Mouse (Mus musculus): Measurements from ENCODE around the gene Unk. TPM values are rescaled to one million over a fixed set of nuclear protein-coding genes. Genes with fewer than 3 reads are reported as not detected.

The Unk gene
- 34.6 and 37.0 TPM in 2 replicates for polyA plus RNA-seq (2014; fragmentation: Nextera tagmentation; extraction: Ambion mirVana)

DNA sequence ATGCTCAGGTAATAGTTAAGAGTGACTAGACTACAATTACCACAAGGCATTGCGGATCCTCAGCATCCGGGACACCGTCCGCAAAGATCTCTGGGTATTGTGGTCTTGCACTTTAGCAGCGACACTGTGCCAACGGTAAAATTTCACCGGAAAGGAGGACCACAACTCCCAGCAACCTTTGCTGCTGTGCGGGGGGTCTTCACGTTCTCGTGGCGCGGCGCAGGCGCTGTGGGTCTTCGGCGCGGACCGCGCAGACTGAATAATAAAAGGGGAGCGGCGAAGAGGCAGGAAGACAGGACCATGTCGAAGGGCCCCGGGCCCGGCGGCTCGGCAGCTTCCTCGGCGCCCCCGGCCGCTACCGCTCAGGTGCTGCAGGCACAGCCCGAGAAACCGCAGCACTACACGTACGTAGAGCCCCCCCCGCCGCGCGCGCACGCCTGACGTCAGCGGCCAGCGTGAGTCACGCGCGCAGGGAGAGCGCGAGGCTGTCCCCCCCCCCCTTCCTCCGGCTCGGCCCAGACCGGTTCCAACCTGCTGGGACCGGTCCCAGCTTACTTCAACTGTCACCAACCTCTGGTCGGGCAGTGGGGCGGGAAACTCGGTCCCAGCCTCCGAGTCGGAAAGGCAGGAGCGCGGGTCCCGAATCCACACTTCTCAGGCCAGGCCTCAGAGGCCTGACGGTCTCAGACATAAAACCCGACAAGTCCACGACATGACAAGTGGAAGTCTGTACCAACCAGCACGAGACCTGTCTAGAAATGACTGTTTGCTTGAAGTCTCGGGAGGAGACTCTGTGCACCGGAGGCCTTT lies at the start of gene Unk:
Gene Unk (plus strand): TSS at position 235 of the 810 bp plus-strand sequence.
- peak within 1 kb of the TSS; percentile 90 for H3K4me2 ChIP-seq (ENCODE audit: low read depth, severe bottlenecking)

DNA sequence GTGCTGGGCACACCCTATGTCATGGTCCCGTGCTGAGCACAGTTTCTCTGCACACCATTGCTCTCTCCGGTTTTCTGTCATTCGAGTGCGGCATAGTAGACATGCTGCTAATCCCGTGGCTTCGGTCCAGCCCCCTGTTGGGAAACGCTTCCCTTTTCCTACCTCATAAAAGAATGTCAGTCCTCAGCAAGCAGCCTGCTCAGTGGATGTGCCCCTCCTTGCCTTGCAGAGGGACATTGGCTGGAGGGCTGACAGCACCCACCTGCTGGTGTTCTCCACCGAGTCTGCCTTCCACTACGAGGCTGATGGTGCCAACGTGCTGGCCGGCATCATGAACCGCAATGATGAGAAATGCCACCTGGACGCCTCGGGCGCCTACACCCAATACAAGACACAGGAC lies 47.6 kb upstream of the Unk start:
- Histone ChIP-seq H3K27ac (replicated peaks; ENCODE audit: low read depth, low read length) (no peak overlapping the region), H3K4me3 (ENCODE audit: low read depth, low read length) (no peak overlapping the region), H3K4me1 (ENCODE audit: control insufficient read depth, insufficient read depth, low read length) (no peaks in the 10 kb centered on the region), H3K4me2 (ENCODE audit: low read depth, severe bottlenecking) (no peak overlapping the region), H3K36me3 (ENCODE audit: control insufficient read depth, insufficient read depth, low read length) (no peaks in the 10 kb centered on the region), H3K9ac (ENCODE audit: low read length) (no peak overlapping the region), H3K27me3 (ENCODE audit: control insufficient read depth, insufficient read depth, low read length) (no peaks in the 10 kb centered on the region), H3K9me3 (ENCODE audit: control insufficient read depth, low read length) (no peaks in the 10 kb centered on the region)
- ATAC-seq (ENCODE audit: insufficient number of reproducible peaks, low FRiP score, low TSS enrichment, low read depth) (no peak), DNase-seq (ENCODE audit: low spot score) (no peak)
- WGBS: 89% methylated on average over 15 of the region's 15 CpGs

More for the DNA sequence above, at the start of gene Unk:
- peak within 1 kb of the TSS; percentile 97 for H3K27ac ChIP-seq (replicated peaks; ENCODE audit: low read depth, low read length)
- H3K4me3 ChIP-seq (ENCODE audit: low read depth, low read length): peak within 1 kb of the TSS; percentile 70
- 0 out of 2 replicates have a peak, but pooled peaks cover 6% of the 10 kb centered on the region for H3K4me1 ChIP-seq (ENCODE audit: control insufficient read depth, insufficient read depth, low read length)
- H3K9ac ChIP-seq (ENCODE audit: low read length): peak within 1 kb of the TSS; percentile 90
- WGBS: under 1% methylated on average over 67 of the region's 67 CpGs
- H3K9me3 ChIP-seq (ENCODE audit: control insufficient read depth, low read length): no peaks in the 10 kb centered on the region
- DNase-seq (ENCODE audit: low spot score): peak; percentile 99
- peak; percentile 95 for ATAC-seq (ENCODE audit: insufficient number of reproducible peaks, low FRiP score, low TSS enrichment, low read depth)
- no peaks in the 10 kb centered on the region for H3K27me3 ChIP-seq (ENCODE audit: control insufficient read depth, insufficient read depth, low read length)
- H3K36me3 ChIP-seq (ENCODE audit: control insufficient read depth, insufficient read depth, low read length): no peaks in the 10 kb centered on the region

DNA sequence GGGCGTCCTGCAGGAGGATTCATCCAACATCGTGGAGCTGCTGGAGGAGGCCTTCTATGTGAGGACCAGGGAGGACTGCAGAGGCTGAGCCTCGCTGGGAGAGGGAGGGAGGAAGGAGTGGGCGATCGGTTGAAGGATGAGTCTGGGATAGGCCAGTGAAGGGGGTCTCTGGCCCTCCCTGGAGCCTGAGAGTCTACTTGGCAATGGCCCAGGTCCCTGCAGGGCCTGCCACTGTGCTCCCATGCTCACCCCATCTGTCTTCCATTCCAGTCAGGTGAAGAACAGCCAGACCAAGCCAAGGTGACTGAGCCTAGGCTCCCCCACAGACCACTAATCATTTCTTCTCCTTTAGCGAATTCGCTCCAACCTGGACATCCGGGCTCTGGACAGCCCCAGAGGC lies 46.8 kb upstream of the Unk start:
- no peaks in the 10 kb centered on the region for H3K27me3 ChIP-seq (ENCODE audit: control insufficient read depth, insufficient read depth, low read length)
- no peak overlapping the region for H3K4me2 ChIP-seq (ENCODE audit: low read depth, severe bottlenecking)
- H3K9ac ChIP-seq (ENCODE audit: low read length): no peak overlapping the region
- H3K4me3 ChIP-seq (ENCODE audit: low read depth, low read length): no peak overlapping the region
- no peaks in the 10 kb centered on the region for H3K36me3 ChIP-seq (ENCODE audit: control insufficient read depth, insufficient read depth, low read length)
- no peak for ATAC-seq (ENCODE audit: insufficient number of reproducible peaks, low FRiP score, low TSS enrichment, low read depth)
- 85% methylated on average over 8 of the region's 8 CpGs for WGBS
- H3K27ac ChIP-seq (replicated peaks; ENCODE audit: low read depth, low read length): no peak overlapping the region
- no peaks in the 10 kb centered on the region for H3K9me3 ChIP-seq (ENCODE audit: control insufficient read depth, low read length)
- DNase-seq (ENCODE audit: low spot score): no peak
- H3K4me1 ChIP-seq (ENCODE audit: control insufficient read depth, insufficient read depth, low read length): no peaks in the 10 kb centered on the region

DNA sequence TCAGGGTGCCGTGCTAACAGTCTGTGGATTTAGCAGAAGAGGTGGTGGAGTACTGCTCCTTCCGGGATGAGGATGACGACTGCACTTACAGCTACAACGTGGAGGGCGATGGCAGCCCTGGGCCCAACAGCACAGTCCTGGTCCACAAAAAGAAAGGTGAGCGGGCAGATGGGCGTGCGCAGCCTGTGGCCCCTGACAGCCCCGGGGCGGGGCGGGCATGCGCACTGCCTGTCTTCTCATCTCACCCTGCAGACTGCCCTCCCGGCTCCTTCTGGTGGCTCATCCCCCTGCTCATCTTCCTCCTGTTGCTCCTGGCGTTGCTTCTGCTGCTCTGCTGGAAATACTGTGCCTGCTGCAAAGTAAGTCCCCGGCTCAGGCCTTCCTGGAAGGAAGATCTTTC lies 40.4 kb upstream of the Unk start:
- Histone ChIP-seq H3K36me3 (ENCODE audit: control insufficient read depth, insufficient read depth, low read length) (no peaks in the 10 kb centered on the region), H3K9ac (ENCODE audit: low read length) (no peak overlapping the region), H3K9me3 (ENCODE audit: control insufficient read depth, low read length) (no peaks in the 10 kb centered on the region), H3K4me1 (ENCODE audit: control insufficient read depth, insufficient read depth, low read length) (no peaks in the 10 kb centered on the region), H3K4me2 (ENCODE audit: low read depth, severe bottlenecking) (peak overlapping the region; percentile 24; the same call in 1 of the 2 replicates), H3K4me3 (ENCODE audit: low read depth, low read length) (no peak overlapping the region), H3K27ac (replicated peaks; ENCODE audit: low read depth, low read length) (no peak overlapping the region), H3K27me3 (ENCODE audit: control insufficient read depth, insufficient read depth, low read length) (no peaks in the 10 kb centered on the region)
- ATAC-seq (ENCODE audit: insufficient number of reproducible peaks, low FRiP score, low TSS enrichment, low read depth) (no peak), DNase-seq (ENCODE audit: low spot score) (no peak)
- 27% methylated on average over 15 of the region's 15 CpGs for WGBS

DNA sequence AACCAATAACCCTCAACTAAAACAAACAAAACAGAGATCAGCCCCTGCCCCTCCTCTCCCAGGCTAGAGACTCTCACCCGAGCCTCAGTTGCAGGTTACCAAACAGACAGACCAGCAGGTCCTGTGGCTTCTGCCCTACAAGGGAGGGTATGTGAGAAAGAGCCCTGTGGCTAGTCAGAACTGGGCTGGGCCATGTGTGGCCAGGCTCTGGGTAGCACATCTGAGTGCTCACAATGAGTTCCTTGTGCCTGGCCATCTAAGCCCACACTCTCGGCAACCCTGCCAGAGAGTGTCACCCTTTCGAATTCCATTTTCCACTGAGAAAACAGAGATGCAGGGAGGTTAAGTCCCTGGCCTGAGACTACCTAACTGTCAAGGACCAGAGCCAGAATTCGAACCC lies 38.0 kb upstream of the Unk start:
- no peak for DNase-seq (ENCODE audit: low spot score)
- no peak for ATAC-seq (ENCODE audit: insufficient number of reproducible peaks, low FRiP score, low TSS enrichment, low read depth)
- Histone ChIP-seq H3K9me3 (ENCODE audit: control insufficient read depth, low read length) (no peaks in the 10 kb centered on the region), H3K4me1 (ENCODE audit: control insufficient read depth, insufficient read depth, low read length) (no peaks in the 10 kb centered on the region), H3K4me2 (ENCODE audit: low read depth, severe bottlenecking) (no peak overlapping the region), H3K36me3 (ENCODE audit: control insufficient read depth, insufficient read depth, low read length) (no peaks in the 10 kb centered on the region), H3K27ac (replicated peaks; ENCODE audit: low read depth, low read length) (no peak overlapping the region), H3K4me3 (ENCODE audit: low read depth, low read length) (no peak overlapping the region), H3K9ac (ENCODE audit: low read length) (0 out of 2 replicates have a peak overlapping the region, but pooled peaks have one; percentile 12), H3K27me3 (ENCODE audit: control insufficient read depth, insufficient read depth, low read length) (no peaks in the 10 kb centered on the region)
- 70% methylated on average over 4 of the region's 4 CpGs for WGBS

DNA sequence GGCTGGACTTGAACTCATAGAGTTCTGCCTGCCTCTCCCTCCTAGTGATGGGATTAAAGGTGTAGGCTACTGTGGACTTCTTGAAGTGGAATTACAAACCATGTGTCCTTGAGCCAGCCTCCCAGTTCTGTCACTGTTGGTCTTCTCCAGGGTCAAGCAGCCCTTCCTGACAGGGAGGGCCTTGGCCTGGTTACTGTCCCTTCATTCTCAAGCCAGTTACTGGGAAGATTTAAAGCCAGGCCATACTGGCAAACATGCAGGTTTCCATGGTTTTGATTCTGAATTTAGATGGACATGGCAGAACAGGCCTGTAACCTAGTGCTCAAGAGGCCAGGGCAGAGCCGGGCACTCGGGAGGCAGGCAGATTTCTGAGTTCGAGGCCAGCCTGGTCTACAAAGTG lies 34.9 kb upstream of the Unk start:
- Histone ChIP-seq H3K27me3 (ENCODE audit: control insufficient read depth, insufficient read depth, low read length) (peaks cover 4% of the 10 kb centered on the region; the same call in 1 of the 2 replicates), H3K4me3 (ENCODE audit: low read depth, low read length) (no peak overlapping the region), H3K4me1 (ENCODE audit: control insufficient read depth, insufficient read depth, low read length) (no peaks in the 10 kb centered on the region), H3K4me2 (ENCODE audit: low read depth, severe bottlenecking) (no peak overlapping the region), H3K36me3 (ENCODE audit: control insufficient read depth, insufficient read depth, low read length) (no peaks in the 10 kb centered on the region), H3K27ac (replicated peaks; ENCODE audit: low read depth, low read length) (no peak overlapping the region), H3K9ac (ENCODE audit: low read length) (no peak overlapping the region), H3K9me3 (ENCODE audit: control insufficient read depth, low read length) (no peaks in the 10 kb centered on the region)
- DNase-seq (ENCODE audit: low spot score) (no peak), ATAC-seq (ENCODE audit: insufficient number of reproducible peaks, low FRiP score, low TSS enrichment, low read depth) (no peak)
- WGBS: 88% methylated on average over 3 of the region's 3 CpGs

DNA sequence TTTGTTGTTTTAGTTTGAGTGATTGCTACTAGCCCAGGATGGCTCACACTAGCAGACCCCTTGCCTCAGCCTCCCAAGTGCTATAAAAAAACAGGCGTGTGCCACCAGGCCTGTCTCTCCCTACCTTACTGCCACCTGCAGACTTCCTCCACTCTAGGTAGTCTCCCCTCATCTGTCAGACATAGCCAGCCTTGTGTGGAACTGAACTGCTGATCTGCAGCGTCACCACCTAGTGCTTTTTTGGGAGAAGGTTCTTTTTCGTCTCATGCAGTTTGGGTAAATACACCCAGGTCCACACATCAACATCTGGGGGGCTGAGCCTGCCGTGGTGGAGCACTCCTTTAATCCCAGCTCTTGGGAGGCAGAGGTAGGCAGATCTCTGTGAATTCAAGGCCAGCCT lies 33.1 kb upstream of the Unk start:
- Histone ChIP-seq H3K4me1 (ENCODE audit: control insufficient read depth, insufficient read depth, low read length) (no peaks in the 10 kb centered on the region), H3K4me3 (ENCODE audit: low read depth, low read length) (no peak overlapping the region), H3K27me3 (ENCODE audit: control insufficient read depth, insufficient read depth, low read length) (peaks cover 4% of the 10 kb centered on the region; the same call in 1 of the 2 replicates), H3K27ac (replicated peaks; ENCODE audit: low read depth, low read length) (no peak overlapping the region), H3K36me3 (ENCODE audit: control insufficient read depth, insufficient read depth, low read length) (no peaks in the 10 kb centered on the region), H3K9ac (ENCODE audit: low read length) (no peak overlapping the region), H3K4me2 (ENCODE audit: low read depth, severe bottlenecking) (no peak overlapping the region), H3K9me3 (ENCODE audit: control insufficient read depth, low read length) (no peaks in the 10 kb centered on the region)
- DNase-seq (ENCODE audit: low spot score) (no peak), ATAC-seq (ENCODE audit: insufficient number of reproducible peaks, low FRiP score, low TSS enrichment, low read depth) (no peak)
- WGBS: 73% methylated on average over 4 of the region's 4 CpGs

DNA sequence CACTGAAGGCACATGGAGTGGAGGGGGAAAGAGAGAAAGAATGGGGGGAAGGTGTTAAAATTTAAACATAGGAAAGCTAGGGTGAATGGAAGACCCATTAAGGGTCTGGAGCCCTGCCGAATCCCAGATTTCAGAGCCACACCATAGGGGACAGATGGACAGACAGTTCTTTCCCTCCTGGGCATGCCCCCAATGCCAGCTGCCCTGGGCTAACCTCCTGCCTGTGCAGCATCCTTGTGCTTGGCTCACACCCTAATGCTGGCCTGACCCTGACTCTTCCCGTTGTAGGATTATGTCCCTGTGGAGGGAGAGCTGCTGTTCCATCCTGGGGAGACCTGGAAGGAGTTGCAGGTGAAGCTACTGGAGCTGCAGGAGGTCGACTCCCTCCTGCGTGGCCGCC lies 32.5 kb upstream of the Unk start:
- no peak overlapping the region for H3K9ac ChIP-seq (ENCODE audit: low read length)
- no peak overlapping the region for H3K4me2 ChIP-seq (ENCODE audit: low read depth, severe bottlenecking)
- H3K4me1 ChIP-seq (ENCODE audit: control insufficient read depth, insufficient read depth, low read length): no peaks in the 10 kb centered on the region
- H3K4me3 ChIP-seq (ENCODE audit: low read depth, low read length): no peak overlapping the region
- H3K36me3 ChIP-seq (ENCODE audit: control insufficient read depth, insufficient read depth, low read length): no peaks in the 10 kb centered on the region
- H3K9me3 ChIP-seq (ENCODE audit: control insufficient read depth, low read length): no peaks in the 10 kb centered on the region
- no peak overlapping the region for H3K27ac ChIP-seq (replicated peaks; ENCODE audit: low read depth, low read length)
- H3K27me3 ChIP-seq (ENCODE audit: control insufficient read depth, insufficient read depth, low read length): peaks cover 4% of the 10 kb centered on the region; the same call in 1 of the 2 replicates
- 62% methylated on average over 5 of the region's 5 CpGs for WGBS
- no peak for DNase-seq (ENCODE audit: low spot score)
- ATAC-seq (ENCODE audit: insufficient number of reproducible peaks, low FRiP score, low TSS enrichment, low read depth): no peak
